Mouse (Mus musculus) liver, embryonic 12.5 days (tissue): ENCODE results near the gene Rhbdf2. TPM values are rescaled to one million over a fixed set of nuclear protein-coding genes. Genes with fewer than 3 reads are reported as not detected.
A peak's percentile ranks its signal among the peaks of the same experiment; 100 is the strongest.

Source experiments
- ATAC-seq: fragments of 200-750 bp; cut with Nextera tagmentation; 2 replicates; pipeline ENCODE4 v1.8.0; 2017; ENCODE audit warnings: moderate number of reproducible peaks, mild to moderate bottlenecking, moderate library complexity
- H3K27ac ChIP-seq: fragments of 300-500 bp; sonication (generic); 2 replicates; pipeline ENCODE4 v1.5.1; 2016; ENCODE audit warnings: mild to moderate bottlenecking
- H3K27me3 ChIP-seq: fragments of 300-500 bp; sonication (generic); replicated peaks from 2 replicates; pipeline ENCODE4 v1.6.1; 2016; ENCODE audit warnings: mild to moderate bottlenecking, moderate library complexity
- H3K36me3 ChIP-seq: fragments of 300-500 bp; sonication (generic); 2 replicates; pipeline ENCODE4 v1.6.1; 2016; ENCODE audit warnings: mild to moderate bottlenecking, moderate library complexity
- H3K4me1 ChIP-seq: fragments of 300-500 bp; sonication (generic); 2 replicates; pipeline ENCODE4 v1.6.1; 2016
- H3K4me2 ChIP-seq: fragments of 300-500 bp; sonication (generic); 2 replicates; pipeline ENCODE4 v1.6.1; 2016; ENCODE audit warnings: mild to moderate bottlenecking, moderate library complexity
- H3K4me3 ChIP-seq: fragments of 300-500 bp; sonication (generic); 2 replicates; pipeline ENCODE4 v1.5.1; 2016; ENCODE audit warnings: mild to moderate bottlenecking, moderate library complexity
- H3K9ac ChIP-seq: fragments of 300-500 bp; sonication (generic); 2 replicates; pipeline ENCODE4 v1.6.1; 2016; ENCODE audit warnings: mild to moderate bottlenecking, moderate library complexity
- H3K9me3 ChIP-seq: fragments of 300-500 bp; sonication (generic); replicated peaks from 2 replicates; pipeline ENCODE4 v1.6.1; 2016; ENCODE audit warnings: mild to moderate bottlenecking, moderate library complexity
- WGBS: fragments of 180-500 bp; shearing (Covaris S2); methylation state at CpG from one replicate; pipeline ENCODE4 v1.1.7; 2016; ENCODE audit not compliant: insufficient replicate concordance; 5-methylcytosine and 5-hydroxymethylcytosine counted together
- polyA plus RNA-seq: library from polyadenylated mRNA; unstranded; fragments of >200 nt; fragmentation: Nextera tagmentation; extraction: Ambion mirVana; gene quantifications from 2 replicates; pipeline ENCODE4 v1.2.1, GENCODE M21; 2016

Rhbdf2 gene
- polyA plus RNA-seq, 1 experiment from 2014 or later = 8.0 TPM

GRCm38 (mm10) chr11:116574982-116575381, 51.8 kb downstream of the Rhbdf2 start:
- Histone ChIP-seq H3K9me3 (no peaks in the 10 kb centered on the region), H3K27ac (peak overlapping the region; percentile 97), H3K36me3 (peaks cover 26% of the 10 kb centered on the region), H3K4me2 (peak overlapping the region; percentile 80), H3K27me3 (no peaks in the 10 kb centered on the region), H3K9ac (peak overlapping the region; percentile 61), H3K4me1 (peaks cover 96% of the 10 kb centered on the region), H3K4me3 (peak overlapping the region; percentile 26)
- ATAC-seq = no peak
- WGBS = 58% methylated on average over 6 of the region's 6 CpGs

GRCm38 (mm10) chr11:116574486-116574885, 52.3 kb downstream of the Rhbdf2 start:
- H3K9ac ChIP-seq = peak overlapping the region; percentile 61
- peaks cover 25% of the 10 kb centered on the region for H3K36me3 ChIP-seq
- H3K4me2 ChIP-seq = peak overlapping the region; percentile 80
- peaks cover 96% of the 10 kb centered on the region for H3K4me1 ChIP-seq
- ATAC-seq = no peak
- no peaks in the 10 kb centered on the region for H3K27me3 ChIP-seq
- 74% methylated on average over 6 of the region's 6 CpGs for WGBS
- H3K9me3 ChIP-seq = no peaks in the 10 kb centered on the region
- peak overlapping the region; percentile 26; the same call in 1 of the 2 replicates for H3K4me3 ChIP-seq
- peak overlapping the region; percentile 97 for H3K27ac ChIP-seq

GRCm38 (mm10) chr11:116572756-116573543, 53.9 kb downstream of the Rhbdf2 start:
- Histone ChIP-seq H3K4me2 (peak overlapping the region; percentile 80), H3K9ac (peak overlapping the region; percentile 61), H3K9me3 (no peaks in the 10 kb centered on the region), H3K27ac (peak overlapping the region; percentile 97), H3K36me3 (peaks cover 13% of the 10 kb centered on the region; the same call in 1 of the 2 replicates), H3K27me3 (no peaks in the 10 kb centered on the region), H3K4me1 (peaks cover 94% of the 10 kb centered on the region), H3K4me3 (peak overlapping the region; percentile 43)
- ATAC-seq = peak; percentile 86
- 25% methylated on average over 12 of the region's 12 CpGs for WGBS

- Histone ChIP-seq H3K4me1 (peaks cover 95% of the 10 kb centered on the region), H3K27ac (peak overlapping the region; percentile 97), H3K9me3 (no peaks in the 10 kb centered on the region), H3K9ac (peak overlapping the region; percentile 61), H3K27me3 (no peaks in the 10 kb centered on the region), H3K36me3 (peaks cover 9% of the 10 kb centered on the region; the same call in 1 of the 2 replicates), H3K4me3 (peak overlapping the region; percentile 43), H3K4me2 (peak overlapping the region; percentile 80)
- WGBS = 38% methylated on average over 19 of the region's 19 CpGs
- ATAC-seq = peak; percentile 72
Observed at GRCm38 (mm10) chr11:116571767-116572679, 54.8 kb downstream of the Rhbdf2 start.

GRCm38 (mm10) chr11:116570821-116571220, 56.0 kb downstream of the Rhbdf2 start:
- H3K9ac ChIP-seq = peak overlapping the region; percentile 61
- peaks cover 94% of the 10 kb centered on the region for H3K4me1 ChIP-seq
- H3K27ac ChIP-seq = peak overlapping the region; percentile 97
- no peak overlapping the region for H3K4me3 ChIP-seq
- H3K27me3 ChIP-seq = no peaks in the 10 kb centered on the region
- ATAC-seq = no peak
- no peaks in the 10 kb centered on the region for H3K9me3 ChIP-seq
- H3K4me2 ChIP-seq = peak overlapping the region; percentile 80
- 81% methylated on average over 7 of the region's 7 CpGs for WGBS
- peaks cover 6% of the 10 kb centered on the region; the same call in 1 of the 2 replicates for H3K36me3 ChIP-seq

- peaks cover 74% of the 10 kb centered on the region for H3K4me1 ChIP-seq
Observed at GRCm38 (mm10) chr11:116567531-116567930, 59.3 kb downstream of the Rhbdf2 start.

GRCm38 (mm10) chr11:116565283-116566041, 61.4 kb downstream of the Rhbdf2 start:
- Histone ChIP-seq H3K9me3 (no peaks in the 10 kb centered on the region), H3K4me3 (no peak overlapping the region), H3K9ac (no peak overlapping the region), H3K27ac (no peak overlapping the region), H3K27me3 (no peaks in the 10 kb centered on the region), H3K4me2 (no peak overlapping the region), H3K36me3 (no peaks in the 10 kb centered on the region), H3K4me1 (peaks cover 54% of the 10 kb centered on the region)
- 65% methylated on average over 7 of the region's 7 CpGs for WGBS
- ATAC-seq = peak; percentile 42

More at GRCm38 (mm10) chr11:116567531-116567930, 59.3 kb downstream of the Rhbdf2 start:
- H3K4me2 ChIP-seq = no peak overlapping the region
- H3K36me3 ChIP-seq = peaks cover 6% of the 10 kb centered on the region; the same call in 1 of the 2 replicates
- H3K27me3 ChIP-seq = no peaks in the 10 kb centered on the region
- no peak for ATAC-seq
- H3K4me3 ChIP-seq = no peak overlapping the region
- WGBS = 89% methylated on average over 8 of the region's 8 CpGs
- no peak overlapping the region for H3K27ac ChIP-seq
- H3K9me3 ChIP-seq = no peaks in the 10 kb centered on the region
- no peak overlapping the region for H3K9ac ChIP-seq

GRCm38 (mm10) chr11:116556308-116556707, 70.5 kb downstream of the Rhbdf2 start:
- Histone ChIP-seq H3K4me1 (peaks cover 72% of the 10 kb centered on the region), H3K36me3 (0 out of 2 replicates have a peak, but pooled peaks cover 4% of the 10 kb centered on the region), H3K9ac (no peak overlapping the region), H3K27ac (no peak overlapping the region; the same call in 1 of the 2 replicates), H3K4me2 (no peak overlapping the region), H3K27me3 (no peaks in the 10 kb centered on the region), H3K4me3 (no peak overlapping the region), H3K9me3 (no peaks in the 10 kb centered on the region)
- WGBS = 62% methylated on average over 6 of the region's 6 CpGs
- ATAC-seq = no peak

GRCm38 (mm10) chr11:116555572-116555971, 71.2 kb downstream of the Rhbdf2 start:
- H3K4me2 ChIP-seq = no peak overlapping the region
- H3K4me1 ChIP-seq = peaks cover 80% of the 10 kb centered on the region
- H3K27ac ChIP-seq = no peak overlapping the region
- H3K4me3 ChIP-seq = no peak overlapping the region
- 0 out of 2 replicates have a peak, but pooled peaks cover 4% of the 10 kb centered on the region for H3K36me3 ChIP-seq
- ATAC-seq = no peak
- no peak overlapping the region for H3K9ac ChIP-seq
- no peaks in the 10 kb centered on the region for H3K9me3 ChIP-seq
- no peaks in the 10 kb centered on the region for H3K27me3 ChIP-seq
- WGBS = 40% methylated on average over 1 of the region's 1 CpGs

GRCm38 (mm10) chr11:116554171-116554878, 72.5 kb downstream of the Rhbdf2 start:
- Histone ChIP-seq H3K4me2 (no peak overlapping the region), H3K9ac (no peak overlapping the region), H3K36me3 (0 out of 2 replicates have a peak, but pooled peaks cover 4% of the 10 kb centered on the region), H3K27me3 (no peaks in the 10 kb centered on the region), H3K9me3 (no peaks in the 10 kb centered on the region), H3K4me3 (no peak overlapping the region), H3K4me1 (peaks cover 88% of the 10 kb centered on the region), H3K27ac (peak overlapping the region; percentile 23; the same call in 1 of the 2 replicates)
- WGBS = 19% methylated on average over 12 of the region's 12 CpGs
- ATAC-seq = no peak
